Mouse (Mus musculus): ENCODE measurements around the gene Pom121. TPM values are rescaled to one million over a fixed set of nuclear protein-coding genes. Genes with fewer than 3 reads are reported as not detected.
A peak's percentile ranks its signal among the peaks of the same experiment; 100 is the strongest.

Gene Pom121
- polyA plus RNA-seq, 1 experiment from 2014 or later = 5.2 TPM

DNA sequence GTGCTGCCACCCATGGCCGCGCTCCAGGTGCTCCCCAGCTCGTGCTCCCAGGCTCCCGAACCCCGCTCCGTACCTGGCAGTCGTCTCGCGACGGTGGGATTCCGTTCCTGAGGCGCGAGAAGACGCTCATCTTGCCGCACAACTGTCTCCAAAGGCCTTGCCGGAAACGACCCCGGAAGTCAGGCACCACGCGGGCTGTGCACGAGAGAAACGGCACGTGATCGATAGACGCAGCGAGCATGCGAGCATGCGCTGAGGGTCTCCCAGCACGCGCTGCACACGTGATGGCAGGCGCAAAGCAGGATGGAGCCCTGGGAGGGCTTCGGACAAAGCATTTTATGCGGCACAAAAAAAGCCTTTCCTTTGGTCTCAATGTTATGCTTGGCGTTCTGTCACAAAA is 44.5 kb downstream of the Pom121 start, which contains the start of gene Fkbp6:
TSS of gene Fkbp6 (minus strand) at position 183 of the 400 bp plus-strand sequence.
- Histone ChIP-seq H3K9ac (ENCODE audit: low read depth, low read length) (no peak within 1 kb of the TSS), H3K36me3 (ENCODE audit: control insufficient read depth, insufficient read depth) (no peaks in the 10 kb centered on the region)
- ATAC-seq = no peak

GRCm38 (mm10) chr5:135347511-135348011 is 46.8 kb downstream of the Pom121 start:
- Histone ChIP-seq H3K4me1 (replicated peaks; ENCODE audit: control insufficient read depth, insufficient read depth, low read length) (no peaks in the 10 kb centered on the region), H3K9ac (ENCODE audit: low read depth, low read length) (no peak overlapping the region), H3K4me3 (ENCODE audit: low read depth, low read length) (no peak overlapping the region), H3K27ac (ENCODE audit: low read depth, low read length) (no peak overlapping the region), H3K4me2 (replicated peaks; ENCODE audit: low read depth) (no peak overlapping the region), H3K36me3 (ENCODE audit: control insufficient read depth, insufficient read depth) (no peaks in the 10 kb centered on the region), H3K9me3 (ENCODE audit: control insufficient read depth) (no peaks in the 10 kb centered on the region), H3K27me3 (replicated peaks; ENCODE audit: control insufficient read depth, insufficient read depth, low read length) (no peaks in the 10 kb centered on the region)
- TF ChIP-seq CTCF (IDR thresholded peaks at IDR 0.05; ENCODE audit: low read depth) = no peak
- 64% methylated on average over 4 of the region's 4 CpGs for WGBS
- ATAC-seq = no peak

More for the DNA sequence above, 44.5 kb downstream of the Pom121 start, which contains the start of gene Fkbp6:
- 92% methylated on average over 35 of the region's 35 CpGs for WGBS
- Histone ChIP-seq H3K27me3 (replicated peaks; ENCODE audit: control insufficient read depth, insufficient read depth, low read length) (no peaks in the 10 kb centered on the region), H3K9me3 (ENCODE audit: control insufficient read depth) (no peaks in the 10 kb centered on the region), H3K27ac (ENCODE audit: low read depth, low read length) (no peak within 1 kb of the TSS), H3K4me2 (replicated peaks; ENCODE audit: low read depth) (no peak within 1 kb of the TSS), H3K4me1 (replicated peaks; ENCODE audit: control insufficient read depth, insufficient read depth, low read length) (no peaks in the 10 kb centered on the region), H3K4me3 (ENCODE audit: low read depth, low read length) (no peak within 1 kb of the TSS)
- TF ChIP-seq CTCF (IDR thresholded peaks at IDR 0.05; ENCODE audit: low read depth) = no peak

DNA sequence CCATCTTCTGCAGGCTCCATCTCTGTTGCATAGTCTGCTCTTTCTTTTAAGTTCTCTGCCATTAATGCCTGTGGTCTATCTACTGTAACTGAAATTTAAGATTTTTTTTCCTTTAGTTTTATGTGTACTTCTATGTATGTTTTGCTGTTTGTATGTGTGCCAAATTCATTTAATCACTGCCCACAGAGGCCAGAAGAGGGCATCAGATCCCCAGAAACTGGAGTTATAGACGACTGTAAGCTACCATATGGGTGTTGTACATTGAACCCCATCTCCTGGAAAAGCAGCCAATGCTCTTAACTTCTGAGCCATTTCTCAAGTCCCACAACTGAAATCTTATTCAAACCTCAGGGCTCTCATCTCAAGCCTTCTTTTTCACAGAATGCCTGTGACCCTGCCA is 47.9 kb downstream of the Pom121 start:
- Histone ChIP-seq H3K27ac (ENCODE audit: low read depth, low read length) (no peak overlapping the region), H3K9me3 (ENCODE audit: control insufficient read depth) (no peaks in the 10 kb centered on the region), H3K4me1 (replicated peaks; ENCODE audit: control insufficient read depth, insufficient read depth, low read length) (no peaks in the 10 kb centered on the region), H3K36me3 (ENCODE audit: control insufficient read depth, insufficient read depth) (no peaks in the 10 kb centered on the region), H3K4me2 (replicated peaks; ENCODE audit: low read depth) (no peak overlapping the region), H3K27me3 (replicated peaks; ENCODE audit: control insufficient read depth, insufficient read depth, low read length) (no peaks in the 10 kb centered on the region), H3K4me3 (ENCODE audit: low read depth, low read length) (no peak overlapping the region), H3K9ac (ENCODE audit: low read depth, low read length) (no peak overlapping the region)
- 12% methylated on average over 1 of the region's 1 CpGs for WGBS
- TF ChIP-seq CTCF (IDR thresholded peaks at IDR 0.05; ENCODE audit: low read depth) = peak; percentile 58
- ATAC-seq = no peak

GRCm38 (mm10) chr5:135345989-135346388 is 48.4 kb downstream of the Pom121 start:
- no peak for TF ChIP-seq CTCF (IDR thresholded peaks at IDR 0.05; ENCODE audit: low read depth)
- 78% methylated on average over 7 of the region's 7 CpGs for WGBS
- H3K9ac ChIP-seq (ENCODE audit: low read depth, low read length) = no peak overlapping the region
- H3K4me3 ChIP-seq (ENCODE audit: low read depth, low read length) = no peak overlapping the region
- no peaks in the 10 kb centered on the region for H3K9me3 ChIP-seq (ENCODE audit: control insufficient read depth)
- no peak overlapping the region for H3K4me2 ChIP-seq (replicated peaks; ENCODE audit: low read depth)
- ATAC-seq = no peak
- no peaks in the 10 kb centered on the region for H3K27me3 ChIP-seq (replicated peaks; ENCODE audit: control insufficient read depth, insufficient read depth, low read length)
- H3K27ac ChIP-seq (ENCODE audit: low read depth, low read length) = no peak overlapping the region
- no peaks in the 10 kb centered on the region for H3K4me1 ChIP-seq (replicated peaks; ENCODE audit: control insufficient read depth, insufficient read depth, low read length)
- H3K36me3 ChIP-seq (ENCODE audit: control insufficient read depth, insufficient read depth) = no peaks in the 10 kb centered on the region

DNA sequence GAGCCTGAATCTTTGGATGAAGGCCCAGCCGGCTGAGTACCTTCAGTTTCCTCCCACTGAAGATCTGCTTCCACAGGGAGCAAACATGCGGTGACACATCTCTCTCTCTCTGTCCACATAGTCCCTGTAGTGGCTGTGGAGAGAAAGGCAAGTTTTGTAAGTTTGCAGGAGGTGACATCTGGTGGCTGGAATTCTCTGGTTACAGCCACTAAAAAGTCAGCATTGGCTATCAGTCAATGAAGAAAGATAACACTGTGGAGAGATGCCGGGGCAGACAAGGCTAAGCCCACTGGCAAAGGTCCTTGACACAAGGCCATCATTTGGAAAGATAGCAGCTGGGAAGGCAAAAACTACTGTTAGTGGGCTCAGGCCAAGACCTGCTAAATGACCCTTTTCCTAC is 56.8 kb downstream of the Pom121 start:
- Histone ChIP-seq H3K4me3 (ENCODE audit: low read depth, low read length) (no peak overlapping the region), H3K27ac (ENCODE audit: low read depth, low read length) (no peak overlapping the region), H3K36me3 (ENCODE audit: control insufficient read depth, insufficient read depth) (no peaks in the 10 kb centered on the region), H3K4me2 (replicated peaks; ENCODE audit: low read depth) (no peak overlapping the region), H3K9me3 (ENCODE audit: control insufficient read depth) (no peaks in the 10 kb centered on the region), H3K4me1 (replicated peaks; ENCODE audit: control insufficient read depth, insufficient read depth, low read length) (no peaks in the 10 kb centered on the region), H3K27me3 (replicated peaks; ENCODE audit: control insufficient read depth, insufficient read depth, low read length) (no peaks in the 10 kb centered on the region), H3K9ac (ENCODE audit: low read depth, low read length) (no peak overlapping the region)
- TF ChIP-seq CTCF (IDR thresholded peaks at IDR 0.05; ENCODE audit: low read depth) = peak; percentile 63
- WGBS = 19% methylated on average over 3 of the region's 3 CpGs
- ATAC-seq = no peak

DNA sequence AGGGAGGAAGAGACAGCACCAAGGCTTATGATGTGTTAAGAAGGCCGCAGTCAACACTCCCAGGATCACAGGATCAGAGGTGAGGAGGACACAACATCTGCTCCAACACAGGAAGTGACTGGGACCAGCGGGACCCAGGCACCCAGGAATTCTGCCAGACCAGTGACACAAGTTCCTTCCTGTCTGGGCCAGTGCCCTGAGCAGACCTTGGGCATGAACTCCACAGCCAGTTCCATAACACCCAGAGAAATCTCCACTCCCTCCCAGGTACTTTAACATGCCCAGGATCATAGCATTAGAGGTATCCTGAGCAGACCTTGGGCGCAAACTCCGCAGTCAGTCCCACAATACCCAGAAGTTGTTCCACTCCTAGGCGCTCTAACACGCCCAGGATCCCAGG is 63.2 kb downstream of the Pom121 start:
- TF ChIP-seq CTCF (IDR thresholded peaks at IDR 0.05; ENCODE audit: low read depth) = no peak
- no peak for ATAC-seq
- H3K9me3 ChIP-seq (ENCODE audit: control insufficient read depth) = no peaks in the 10 kb centered on the region
- no peaks in the 10 kb centered on the region for H3K36me3 ChIP-seq (ENCODE audit: control insufficient read depth, insufficient read depth)
- H3K4me3 ChIP-seq (ENCODE audit: low read depth, low read length) = no peak overlapping the region
- H3K9ac ChIP-seq (ENCODE audit: low read depth, low read length) = no peak overlapping the region
- no peaks in the 10 kb centered on the region for H3K27me3 ChIP-seq (replicated peaks; ENCODE audit: control insufficient read depth, insufficient read depth, low read length)
- H3K4me2 ChIP-seq (replicated peaks; ENCODE audit: low read depth) = no peak overlapping the region
- WGBS = 81% methylated on average over 6 of the region's 6 CpGs
- no peaks in the 10 kb centered on the region for H3K4me1 ChIP-seq (replicated peaks; ENCODE audit: control insufficient read depth, insufficient read depth, low read length)
- no peak overlapping the region for H3K27ac ChIP-seq (ENCODE audit: low read depth, low read length)

GRCm38 (mm10) chr5:135330201-135330600 is 64.1 kb downstream of the Pom121 start:
- Histone ChIP-seq H3K4me3 (ENCODE audit: low read depth, low read length) (no peak overlapping the region), H3K27me3 (replicated peaks; ENCODE audit: control insufficient read depth, insufficient read depth, low read length) (no peaks in the 10 kb centered on the region), H3K4me2 (replicated peaks; ENCODE audit: low read depth) (no peak overlapping the region), H3K36me3 (ENCODE audit: control insufficient read depth, insufficient read depth) (no peaks in the 10 kb centered on the region), H3K27ac (ENCODE audit: low read depth, low read length) (no peak overlapping the region), H3K9me3 (ENCODE audit: control insufficient read depth) (no peaks in the 10 kb centered on the region), H3K4me1 (replicated peaks; ENCODE audit: control insufficient read depth, insufficient read depth, low read length) (no peaks in the 10 kb centered on the region), H3K9ac (ENCODE audit: low read depth, low read length) (no peak overlapping the region)
- TF ChIP-seq CTCF (IDR thresholded peaks at IDR 0.05; ENCODE audit: low read depth) = no peak
- ATAC-seq = no peak
- 84% methylated on average over 5 of the region's 5 CpGs for WGBS

Measured in intestine, postnatal 0 days (tissue).